Mouse (Mus musculus) midbrain, embryonic 12.5 days (tissue): ENCODE measurements at regions not wholly inside any gene's neighbourhood (a gene's known extent, or its start where the extent isn't known, plus 50 kb on each side); places are given as distances from the start of the nearest gene placed in this dataset.
A peak's percentile ranks its signal among the peaks of the same experiment; 100 is the strongest.
"Not testable (repeated sequence)": the region's sequence is repeated elsewhere in the genome, so short reads cannot be mapped to it uniquely, and the experiment has no call there.

Experiments
- ATAC-seq: fragments of 200-750 bp; cut with Nextera tagmentation; 2 replicates; pipeline ENCODE4 v1.8.0; 2017; ENCODE audit warnings: low read depth, moderate TSS enrichment, moderate library complexity; ENCODE audit not compliant: low FRiP score
- H3K27ac ChIP-seq: fragments of 300-500 bp; sonication (generic); replicated peaks from 2 replicates; pipeline ENCODE4 v1.5.1; 2016; ENCODE audit warnings: mild to moderate bottlenecking
- H3K27me3 ChIP-seq: fragments of 300-500 bp; sonication (generic); 2 replicates; pipeline ENCODE4 v1.6.1; 2016; ENCODE audit warnings: mild to moderate bottlenecking
- H3K36me3 ChIP-seq: fragments of 300-500 bp; sonication (generic); 2 replicates; pipeline ENCODE4 v1.6.1; 2016
- H3K4me1 ChIP-seq: fragments of 300-500 bp; sonication (generic); 2 replicates; pipeline ENCODE4 v1.6.1; 2016
- H3K4me2 ChIP-seq: fragments of 300-500 bp; sonication (generic); replicated peaks from 2 replicates; pipeline ENCODE4 v1.6.1; 2016; ENCODE audit warnings: mild to moderate bottlenecking, moderate library complexity
- H3K4me3 ChIP-seq: fragments of 300-500 bp; sonication (generic); 2 replicates; pipeline ENCODE4 v1.5.1; 2016; ENCODE audit warnings: mild to moderate bottlenecking
- H3K9ac ChIP-seq: fragments of 300-500 bp; sonication (generic); replicated peaks from 2 replicates; pipeline ENCODE4 v1.6.1; 2016; ENCODE audit warnings: mild to moderate bottlenecking, moderate library complexity
- H3K9me3 ChIP-seq: fragments of 300-500 bp; sonication (generic); 2 replicates; pipeline ENCODE4 v1.6.1; 2016; ENCODE audit warnings: mild to moderate bottlenecking
- WGBS: fragments of 180-500 bp; shearing (Covaris S2); methylation state at CpG from one replicate; pipeline ENCODE4 v1.1.7; 2016; 5-methylcytosine and 5-hydroxymethylcytosine counted together

GRCm38 (mm10) chr3:72552597-72552996 lies 415.1 kb downstream of the Sis start:
- not testable (repeated sequence) for H3K36me3 ChIP-seq, H3K9ac ChIP-seq, H3K9me3 ChIP-seq, H3K4me3 ChIP-seq, H3K4me2 ChIP-seq, H3K27ac ChIP-seq, ATAC-seq, H3K4me1 ChIP-seq, H3K27me3 ChIP-seq
- 93% methylated on average over 4 of the region's 4 CpGs for WGBS

- no peak overlapping the region for H3K4me3 ChIP-seq
- no peaks in the 10 kb centered on the region for H3K4me1 ChIP-seq
- no peak overlapping the region for H3K27ac ChIP-seq
- 84% methylated on average over 4 of the region's 4 CpGs for WGBS
- no peak overlapping the region for H3K4me2 ChIP-seq
- H3K36me3 ChIP-seq: no peaks in the 10 kb centered on the region
- H3K9me3 ChIP-seq: no peaks in the 10 kb centered on the region
- ATAC-seq: no peak
- no peaks in the 10 kb centered on the region for H3K27me3 ChIP-seq
- no peak overlapping the region for H3K9ac ChIP-seq
Observed at GRCm38 (mm10) chr3:72534010-72534409, 433.7 kb downstream of the Sis start.

GRCm38 (mm10) chr3:72525771-72526170 lies 441.9 kb downstream of the Sis start:
- not testable (repeated sequence) for H3K4me3 ChIP-seq, H3K4me1 ChIP-seq, H3K9me3 ChIP-seq, H3K36me3 ChIP-seq, ATAC-seq, H3K9ac ChIP-seq, H3K4me2 ChIP-seq, H3K27ac ChIP-seq, H3K27me3 ChIP-seq
- WGBS: 91% methylated on average over 1 of the region's 1 CpGs

GRCm38 (mm10) chr3:72517846-72518245 lies 449.8 kb downstream of the Sis start:
- not testable (repeated sequence) for H3K4me3 ChIP-seq, H3K27me3 ChIP-seq, H3K27ac ChIP-seq, H3K9me3 ChIP-seq, ATAC-seq, H3K4me1 ChIP-seq, H3K4me2 ChIP-seq, H3K9ac ChIP-seq, H3K36me3 ChIP-seq
- 90% methylated on average over 3 of the region's 3 CpGs for WGBS

GRCm38 (mm10) chr3:72504281-72504680 lies 463.4 kb downstream of the Sis start:
- 0 out of 2 replicates have a peak, but pooled peaks have one; percentile 41 for ATAC-seq
- H3K4me2 ChIP-seq: no peak overlapping the region
- no peak overlapping the region for H3K27ac ChIP-seq
- H3K9ac ChIP-seq: no peak overlapping the region
- H3K27me3 ChIP-seq: no peaks in the 10 kb centered on the region
- WGBS: 63% methylated on average over 4 of the region's 4 CpGs
- no peak overlapping the region for H3K4me3 ChIP-seq
- H3K9me3 ChIP-seq: no peaks in the 10 kb centered on the region
- H3K4me1 ChIP-seq: no peaks in the 10 kb centered on the region
- H3K36me3 ChIP-seq: no peaks in the 10 kb centered on the region

GRCm38 (mm10) chr3:72501754-72502153 lies 465.9 kb downstream of the Sis start:
- no peak for ATAC-seq
- 77% methylated on average over 2 of the region's 2 CpGs for WGBS
- Histone ChIP-seq H3K27ac (no peak overlapping the region), H3K4me2 (no peak overlapping the region), H3K4me3 (no peak overlapping the region), H3K36me3 (no peaks in the 10 kb centered on the region), H3K9me3 (no peaks in the 10 kb centered on the region), H3K9ac (no peak overlapping the region), H3K27me3 (no peaks in the 10 kb centered on the region), H3K4me1 (no peaks in the 10 kb centered on the region)

- Histone ChIP-seq H3K9me3 (no peaks in the 10 kb centered on the region), H3K4me2 (no peak overlapping the region), H3K27me3 (no peaks in the 10 kb centered on the region), H3K27ac (no peak overlapping the region), H3K9ac (no peak overlapping the region), H3K36me3 (no peaks in the 10 kb centered on the region), H3K4me3 (no peak overlapping the region), H3K4me1 (no peaks in the 10 kb centered on the region)
- no peak for ATAC-seq
- WGBS: 35% methylated on average over 1 of the region's 1 CpGs
Observed at GRCm38 (mm10) chr3:72455326-72455725, 512.3 kb downstream of the Sis start.
